Mouse (Mus musculus): ENCODE data around the gene Ros1. TPM values are rescaled to one million over a fixed set of nuclear protein-coding genes. Genes with fewer than 3 reads are reported as not detected.

Ros1 gene
- total RNA-seq, 1 experiment, result 0.04 TPM

DNA sequence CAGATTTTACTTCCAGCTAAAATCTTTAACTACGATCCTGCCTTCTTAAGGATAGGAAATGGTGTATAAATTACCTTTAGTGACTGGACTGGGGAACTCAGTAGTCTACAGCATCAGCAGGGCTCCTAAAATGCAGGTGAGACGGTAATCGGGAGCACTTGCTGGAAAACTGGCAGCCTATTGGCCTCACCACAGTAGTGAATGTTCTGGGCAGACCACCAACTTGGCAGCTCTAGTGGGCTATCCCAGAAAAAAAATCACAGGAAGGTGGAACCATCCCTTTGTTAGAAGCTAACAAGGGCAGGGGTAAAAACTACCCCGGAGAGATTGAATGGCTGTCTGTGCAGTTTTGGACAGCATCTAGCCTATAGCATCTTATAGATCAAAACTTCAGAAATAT lies 102.9 kb downstream of the Ros1 start:
- H3K4me1 ChIP-seq (ENCODE audit: control insufficient read depth in 2 of 2, insufficient read depth in 2 of 2, low read length in 2 of 2, poor library complexity in 1 of 2), result no peaks in the 10 kb centered on the region
- in situ Hi-C loops (cut with MboI; ENCODE audit: low sequenced_read_pairs in 2 of 2, unreplicated experiment in 2 of 2), result no loop called here
- no peak for TF ChIP-seq CHD2 (IDR thresholded peaks at IDR 0.05; ENCODE audit: low read depth, low read length)
- DNase-seq (ENCODE audit: low read depth, low spot score), result no peak
- no peaks in the 10 kb centered on the region for H3K36me3 ChIP-seq (ENCODE audit: control insufficient read depth, insufficient read depth, low read length, poor library complexity, severe bottlenecking)
- H3K27ac ChIP-seq (ENCODE audit: insufficient read depth, low read depth, low read length, poor library complexity, severe bottlenecking), result no peak overlapping the region
- H3K4me3 ChIP-seq (ENCODE audit: insufficient read depth in 1 of 2, low read depth in 1 of 2, low read length in 2 of 2, poor library complexity in 1 of 2, severe bottlenecking in 1 of 2), result no peak overlapping the region
- H3K9me3 ChIP-seq (ENCODE audit: control insufficient read depth, insufficient read depth, low read depth, low read length), result no peaks in the 10 kb centered on the region
- no peak overlapping the region for H3K9ac ChIP-seq (ENCODE audit: insufficient read depth, low read depth, low read length, poor library complexity, severe bottlenecking)

DNA sequence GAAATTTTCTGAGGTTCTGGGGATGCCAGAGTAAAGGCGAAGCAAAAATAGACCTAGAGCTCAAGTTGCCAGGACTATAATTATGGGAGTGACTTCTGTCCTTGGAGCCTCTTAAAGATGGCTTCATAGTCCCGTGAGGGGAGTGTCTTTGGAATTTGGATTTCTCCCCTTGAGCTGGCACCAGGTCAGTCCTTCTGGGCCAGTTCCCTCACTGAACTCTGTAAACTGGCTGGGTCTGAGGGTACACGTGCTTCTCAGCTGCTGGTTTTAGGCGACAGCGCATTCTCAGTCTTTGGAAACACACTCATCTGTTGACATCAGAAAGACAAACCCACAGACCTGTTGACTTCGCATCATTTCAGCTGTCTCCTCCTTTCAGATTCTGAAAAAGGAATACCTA lies 108.4 kb downstream of the Ros1 start:
- H3K4me3 ChIP-seq (ENCODE audit: insufficient read depth in 1 of 2, low read depth in 1 of 2, low read length in 2 of 2, poor library complexity in 1 of 2, severe bottlenecking in 1 of 2), result no peak overlapping the region
- H3K9ac ChIP-seq (ENCODE audit: insufficient read depth, low read depth, low read length, poor library complexity, severe bottlenecking), result no peak overlapping the region
- no peaks in the 10 kb centered on the region for H3K9me3 ChIP-seq (ENCODE audit: control insufficient read depth, insufficient read depth, low read depth, low read length)
- no peak for DNase-seq (ENCODE audit: low read depth, low spot score)
- H3K36me3 ChIP-seq (ENCODE audit: control insufficient read depth, insufficient read depth, low read length, poor library complexity, severe bottlenecking), result no peaks in the 10 kb centered on the region
- in situ Hi-C loops (cut with MboI; ENCODE audit: low sequenced_read_pairs in 2 of 2, unreplicated experiment in 2 of 2), result no loop called here
- no peak for TF ChIP-seq MAFK (IDR thresholded peaks at IDR 0.05; ENCODE audit: insufficient read depth, low read depth, low read length)
- TF ChIP-seq ZNF384 (IDR thresholded peaks at IDR 0.05; ENCODE audit: low read depth, low read length), result no peak
- TF ChIP-seq HCFC1 (IDR thresholded peaks at IDR 0.05; ENCODE audit: borderline replicate concordance, insufficient read depth, low read length), result no peak
- no peak for TF ChIP-seq ZC3H11A (IDR thresholded peaks at IDR 0.05; ENCODE audit: borderline replicate concordance, low read depth, low read length)
- TF ChIP-seq CHD2 (IDR thresholded peaks at IDR 0.05; ENCODE audit: low read depth, low read length), result no peak
- H3K4me1 ChIP-seq (ENCODE audit: control insufficient read depth in 2 of 2, insufficient read depth in 2 of 2, low read length in 2 of 2, poor library complexity in 1 of 2), result no peaks in the 10 kb centered on the region
- H3K27ac ChIP-seq (ENCODE audit: insufficient read depth, low read depth, low read length, poor library complexity, severe bottlenecking), result no peak overlapping the region

DNA sequence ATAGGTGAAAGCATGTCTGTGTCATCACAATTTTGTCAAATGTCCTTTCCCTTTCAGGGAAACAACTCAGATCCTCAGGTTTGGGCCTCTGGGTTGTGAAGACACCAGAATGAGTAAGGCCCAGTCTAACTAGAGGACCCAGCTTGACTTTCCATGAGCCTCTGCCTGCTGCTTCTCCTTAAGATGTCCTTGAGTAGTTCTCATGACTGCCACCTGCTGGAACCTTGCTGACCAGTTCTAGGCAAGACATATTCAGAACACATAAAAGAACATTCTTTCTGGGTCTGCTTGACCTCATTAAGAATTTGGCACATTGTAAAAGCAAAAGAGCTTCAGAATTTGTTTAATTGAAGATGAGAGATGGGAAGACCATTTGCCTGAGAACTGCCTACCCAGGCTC lies 122.6 kb downstream of the Ros1 start:
- DNase-seq (ENCODE audit: low read depth, low spot score), result peak; percentile 40
- Histone ChIP-seq H3K36me3 (ENCODE audit: control insufficient read depth, insufficient read depth, low read length, poor library complexity, severe bottlenecking) (no peaks in the 10 kb centered on the region), H3K9me3 (ENCODE audit: control insufficient read depth, insufficient read depth, low read depth, low read length) (no peaks in the 10 kb centered on the region), H3K4me1 (ENCODE audit: control insufficient read depth in 2 of 2, insufficient read depth in 2 of 2, low read length in 2 of 2, poor library complexity in 1 of 2) (no peaks in the 10 kb centered on the region), H3K9ac (ENCODE audit: insufficient read depth, low read depth, low read length, poor library complexity, severe bottlenecking) (no peak overlapping the region), H3K27ac (ENCODE audit: insufficient read depth, low read depth, low read length, poor library complexity, severe bottlenecking) (no peak overlapping the region), H3K4me3 (ENCODE audit: insufficient read depth in 1 of 2, low read depth in 1 of 2, low read length in 2 of 2, poor library complexity in 1 of 2, severe bottlenecking in 1 of 2) (no peak overlapping the region)
- no peak for TF ChIP-seq MAFK (IDR thresholded peaks at IDR 0.05; ENCODE audit: insufficient read depth, low read depth, low read length)
- TF ChIP-seq ZNF384 (IDR thresholded peaks at IDR 0.05; ENCODE audit: low read depth, low read length), result no peak
- TF ChIP-seq CHD2 (IDR thresholded peaks at IDR 0.05; ENCODE audit: low read depth, low read length), result no peak
- no peak for TF ChIP-seq HCFC1 (IDR thresholded peaks at IDR 0.05; ENCODE audit: borderline replicate concordance, insufficient read depth, low read length)
- no peak for TF ChIP-seq ZC3H11A (IDR thresholded peaks at IDR 0.05; ENCODE audit: borderline replicate concordance, low read depth, low read length)
- in situ Hi-C loops (cut with MboI; ENCODE audit: low sequenced_read_pairs in 2 of 2, unreplicated experiment in 2 of 2), result no loop called here

GRCm38 (mm10) chr10:52048287-52048686 lies 146.8 kb downstream of the Ros1 start:
- no peaks in the 10 kb centered on the region for H3K4me1 ChIP-seq (ENCODE audit: control insufficient read depth in 2 of 2, insufficient read depth in 2 of 2, low read length in 2 of 2, poor library complexity in 1 of 2)
- no peak for DNase-seq (ENCODE audit: low read depth, low spot score)
- in situ Hi-C loops (cut with MboI; ENCODE audit: low sequenced_read_pairs in 2 of 2, unreplicated experiment in 2 of 2), result no loop called here
- no peak overlapping the region for H3K9ac ChIP-seq (ENCODE audit: insufficient read depth, low read depth, low read length, poor library complexity, severe bottlenecking)
- H3K27ac ChIP-seq (ENCODE audit: insufficient read depth, low read depth, low read length, poor library complexity, severe bottlenecking), result no peak overlapping the region
- H3K36me3 ChIP-seq (ENCODE audit: control insufficient read depth, insufficient read depth, low read length, poor library complexity, severe bottlenecking), result no peaks in the 10 kb centered on the region
- TF ChIP-seq CHD2 (IDR thresholded peaks at IDR 0.05; ENCODE audit: low read depth, low read length) (no peak), HCFC1 (IDR thresholded peaks at IDR 0.05; ENCODE audit: borderline replicate concordance, insufficient read depth, low read length) (no peak), MAFK (IDR thresholded peaks at IDR 0.05; ENCODE audit: insufficient read depth, low read depth, low read length) (no peak), ZNF384 (IDR thresholded peaks at IDR 0.05; ENCODE audit: low read depth, low read length) (no peak), ZC3H11A (IDR thresholded peaks at IDR 0.05; ENCODE audit: borderline replicate concordance, low read depth, low read length) (no peak)
- no peaks in the 10 kb centered on the region for H3K9me3 ChIP-seq (ENCODE audit: control insufficient read depth, insufficient read depth, low read depth, low read length)
- no peak overlapping the region for H3K4me3 ChIP-seq (ENCODE audit: insufficient read depth in 1 of 2, low read depth in 1 of 2, low read length in 2 of 2, poor library complexity in 1 of 2, severe bottlenecking in 1 of 2)

DNA sequence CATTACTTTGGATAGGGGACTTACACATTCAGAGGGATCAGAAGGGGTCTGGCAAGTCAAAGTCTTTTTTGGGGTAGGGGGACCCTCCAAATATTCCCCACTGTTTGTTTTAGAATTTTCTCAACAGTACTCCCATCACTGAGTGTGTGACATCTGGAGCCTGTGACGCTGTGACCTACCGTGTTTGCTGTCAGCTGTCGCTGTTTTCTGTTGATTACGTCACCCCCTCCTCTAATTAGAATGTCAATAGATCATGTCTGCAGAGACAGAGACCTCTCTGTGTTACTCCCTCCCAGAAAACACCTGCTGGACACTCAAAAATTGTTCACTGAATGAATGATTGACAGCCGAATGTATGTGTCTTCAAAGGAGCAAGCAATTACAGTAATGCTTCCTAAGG lies 152.0 kb downstream of the Ros1 start:
- Histone ChIP-seq H3K36me3 (ENCODE audit: control insufficient read depth, insufficient read depth, low read length, poor library complexity, severe bottlenecking) (no peaks in the 10 kb centered on the region), H3K4me3 (ENCODE audit: insufficient read depth in 1 of 2, low read depth in 1 of 2, low read length in 2 of 2, poor library complexity in 1 of 2, severe bottlenecking in 1 of 2) (no peak overlapping the region), H3K4me1 (ENCODE audit: control insufficient read depth in 2 of 2, insufficient read depth in 2 of 2, low read length in 2 of 2, poor library complexity in 1 of 2) (no peaks in the 10 kb centered on the region), H3K27ac (ENCODE audit: insufficient read depth, low read depth, low read length, poor library complexity, severe bottlenecking) (no peak overlapping the region), H3K9me3 (ENCODE audit: control insufficient read depth, insufficient read depth, low read depth, low read length) (no peaks in the 10 kb centered on the region), H3K9ac (ENCODE audit: insufficient read depth, low read depth, low read length, poor library complexity, severe bottlenecking) (no peak overlapping the region)
- DNase-seq (ENCODE audit: low read depth, low spot score), result no peak
- TF ChIP-seq HCFC1 (IDR thresholded peaks at IDR 0.05; ENCODE audit: borderline replicate concordance, insufficient read depth, low read length), result no peak
- no peak for TF ChIP-seq ZNF384 (IDR thresholded peaks at IDR 0.05; ENCODE audit: low read depth, low read length)
- TF ChIP-seq ZC3H11A (IDR thresholded peaks at IDR 0.05; ENCODE audit: borderline replicate concordance, low read depth, low read length), result no peak
- no peak for TF ChIP-seq MAFK (IDR thresholded peaks at IDR 0.05; ENCODE audit: insufficient read depth, low read depth, low read length)
- no peak for TF ChIP-seq CHD2 (IDR thresholded peaks at IDR 0.05; ENCODE audit: low read depth, low read length)
- in situ Hi-C loops (cut with MboI; ENCODE audit: low sequenced_read_pairs in 2 of 2, unreplicated experiment in 2 of 2), result no loop called here

Measured in ES-E14 (cell line).